Mouse (Mus musculus): Measurements from ENCODE around the gene Clpsl2. TPM values are rescaled to one million over a fixed set of nuclear protein-coding genes. Genes with fewer than 3 reads are reported as not detected.

Gene Clpsl2
- polyA plus RNA-seq, 1 experiment from 2014 or later, result not detected

DNA sequence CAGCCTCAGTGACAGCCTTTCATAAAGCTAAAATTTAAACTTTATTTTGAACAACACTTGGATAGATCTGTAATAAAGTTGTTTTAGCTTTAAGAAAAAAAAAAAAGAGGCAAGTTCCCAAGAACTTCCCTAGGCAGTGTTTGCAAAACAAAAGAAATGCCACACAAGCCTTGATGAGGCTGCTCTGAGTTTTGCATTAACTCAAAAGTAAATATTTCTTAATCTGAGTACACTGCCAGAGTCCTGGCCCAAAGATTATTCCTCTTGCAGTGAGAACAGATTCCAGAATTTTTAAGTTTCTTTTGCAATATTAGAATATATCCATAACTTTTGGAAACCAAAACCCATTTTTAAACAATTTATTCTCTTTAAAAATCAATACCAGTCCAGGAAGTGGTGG, 16.0 kb downstream of the Clpsl2 start:
- ATAC-seq (ENCODE audit: low read depth), result no peak
- Histone ChIP-seq H3K4me3 (ENCODE audit: low read depth, low read length) (no peak overlapping the region), H3K27ac (ENCODE audit: low read depth, low read length) (no peak overlapping the region), H3K9ac (replicated peaks; ENCODE audit: low read depth, low read length) (no peak overlapping the region), H3K4me1 (ENCODE audit: control insufficient read depth, insufficient read depth, low read length) (no peaks in the 10 kb centered on the region), H3K9me3 (ENCODE audit: control insufficient read depth, low read length) (no peaks in the 10 kb centered on the region), H3K27me3 (ENCODE audit: control insufficient read depth, insufficient read depth, low read length) (no peaks in the 10 kb centered on the region), H3K36me3 (ENCODE audit: control insufficient read depth, insufficient read depth, low read length) (no peaks in the 10 kb centered on the region), H3K4me2 (ENCODE audit: low read depth, low read length) (no peak overlapping the region)

GRCm38 (mm10) chr17:28567541-28567940, 18.3 kb downstream of the Clpsl2 start:
- no peak for ATAC-seq (ENCODE audit: low read depth)
- Histone ChIP-seq H3K27me3 (ENCODE audit: control insufficient read depth, insufficient read depth, low read length) (no peaks in the 10 kb centered on the region), H3K27ac (ENCODE audit: low read depth, low read length) (no peak overlapping the region), H3K4me2 (ENCODE audit: low read depth, low read length) (no peak overlapping the region), H3K9ac (replicated peaks; ENCODE audit: low read depth, low read length) (no peak overlapping the region), H3K9me3 (ENCODE audit: control insufficient read depth, low read length) (no peaks in the 10 kb centered on the region), H3K36me3 (ENCODE audit: control insufficient read depth, insufficient read depth, low read length) (no peaks in the 10 kb centered on the region), H3K4me3 (ENCODE audit: low read depth, low read length) (no peak overlapping the region), H3K4me1 (ENCODE audit: control insufficient read depth, insufficient read depth, low read length) (no peaks in the 10 kb centered on the region)
- 34% methylated on average over 3 of the region's 3 CpGs for WGBS

- Histone ChIP-seq H3K9me3 (ENCODE audit: control insufficient read depth, low read length) (no peaks in the 10 kb centered on the region), H3K27me3 (ENCODE audit: control insufficient read depth, insufficient read depth, low read length) (no peaks in the 10 kb centered on the region), H3K27ac (ENCODE audit: low read depth, low read length) (no peak overlapping the region), H3K36me3 (ENCODE audit: control insufficient read depth, insufficient read depth, low read length) (no peaks in the 10 kb centered on the region), H3K4me1 (ENCODE audit: control insufficient read depth, insufficient read depth, low read length) (peaks cover 6% of the 10 kb centered on the region; the same call in 1 of the 2 replicates), H3K4me3 (ENCODE audit: low read depth, low read length) (no peak overlapping the region), H3K9ac (replicated peaks; ENCODE audit: low read depth, low read length) (no peak overlapping the region), H3K4me2 (ENCODE audit: low read depth, low read length) (no peak overlapping the region)
- ATAC-seq (ENCODE audit: low read depth), result no peak
- WGBS, result 84% methylated on average over 3 of the region's 3 CpGs
Observed at GRCm38 (mm10) chr17:28571868-28572267, 22.7 kb downstream of the Clpsl2 start.

DNA sequence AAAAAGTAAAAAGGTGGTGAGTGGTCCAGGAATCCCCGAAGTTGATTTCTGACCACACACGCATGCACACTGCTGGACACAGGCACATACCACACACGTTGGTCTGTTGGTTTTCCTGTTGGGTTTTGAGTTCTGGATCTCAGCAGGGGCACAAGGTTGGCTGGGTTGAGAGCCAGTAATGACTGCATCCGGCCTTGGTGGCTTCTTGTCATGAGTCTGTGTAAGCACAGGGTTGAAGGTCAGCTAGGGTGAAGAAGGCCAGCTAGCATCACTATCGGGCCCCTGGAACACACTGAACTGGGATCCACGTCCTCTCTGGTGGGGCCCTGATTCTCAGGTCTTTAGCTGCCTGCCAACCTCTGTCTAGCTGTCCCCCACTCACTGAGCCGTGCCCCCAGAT, 23.3 kb downstream of the Clpsl2 start:
- H3K9ac ChIP-seq (replicated peaks; ENCODE audit: low read depth, low read length), result no peak overlapping the region
- ATAC-seq (ENCODE audit: low read depth), result no peak
- no peaks in the 10 kb centered on the region for H3K9me3 ChIP-seq (ENCODE audit: control insufficient read depth, low read length)
- H3K36me3 ChIP-seq (ENCODE audit: control insufficient read depth, insufficient read depth, low read length), result no peaks in the 10 kb centered on the region
- no peak overlapping the region for H3K27ac ChIP-seq (ENCODE audit: low read depth, low read length)
- WGBS, result 82% methylated on average over 7 of the region's 7 CpGs
- no peaks in the 10 kb centered on the region for H3K27me3 ChIP-seq (ENCODE audit: control insufficient read depth, insufficient read depth, low read length)
- H3K4me1 ChIP-seq (ENCODE audit: control insufficient read depth, insufficient read depth, low read length), result peaks cover 6% of the 10 kb centered on the region; the same call in 1 of the 2 replicates
- no peak overlapping the region for H3K4me3 ChIP-seq (ENCODE audit: low read depth, low read length)
- H3K4me2 ChIP-seq (ENCODE audit: low read depth, low read length), result no peak overlapping the region

GRCm38 (mm10) chr17:28572941-28573340, 23.7 kb downstream of the Clpsl2 start:
- 86% methylated on average over 6 of the region's 6 CpGs for WGBS
- Histone ChIP-seq H3K9me3 (ENCODE audit: control insufficient read depth, low read length) (no peaks in the 10 kb centered on the region), H3K4me2 (ENCODE audit: low read depth, low read length) (no peak overlapping the region), H3K9ac (replicated peaks; ENCODE audit: low read depth, low read length) (no peak overlapping the region), H3K36me3 (ENCODE audit: control insufficient read depth, insufficient read depth, low read length) (no peaks in the 10 kb centered on the region), H3K27ac (ENCODE audit: low read depth, low read length) (no peak overlapping the region), H3K4me3 (ENCODE audit: low read depth, low read length) (no peak overlapping the region), H3K4me1 (ENCODE audit: control insufficient read depth, insufficient read depth, low read length) (peaks cover 6% of the 10 kb centered on the region; the same call in 1 of the 2 replicates), H3K27me3 (ENCODE audit: control insufficient read depth, insufficient read depth, low read length) (no peaks in the 10 kb centered on the region)
- ATAC-seq (ENCODE audit: low read depth), result no peak

- no peak within 1 kb of the TSS for H3K27ac ChIP-seq (ENCODE audit: low read depth, low read length)
- H3K9ac ChIP-seq (replicated peaks; ENCODE audit: low read depth, low read length), result peak within 1 kb of the TSS; percentile 39
- ATAC-seq (ENCODE audit: low read depth), result peak; percentile 71
- H3K4me2 ChIP-seq (ENCODE audit: low read depth, low read length), result peak within 1 kb of the TSS; percentile 65
- 15% methylated on average over 50 of the region's 50 CpGs for WGBS
- H3K27me3 ChIP-seq (ENCODE audit: control insufficient read depth, insufficient read depth, low read length), result no peaks in the 10 kb centered on the region
- no peaks in the 10 kb centered on the region for H3K36me3 ChIP-seq (ENCODE audit: control insufficient read depth, insufficient read depth, low read length)
- no peaks in the 10 kb centered on the region for H3K9me3 ChIP-seq (ENCODE audit: control insufficient read depth, low read length)
- H3K4me1 ChIP-seq (ENCODE audit: control insufficient read depth, insufficient read depth, low read length), result peaks cover 6% of the 10 kb centered on the region; the same call in 1 of the 2 replicates
- peak within 1 kb of the TSS; percentile 31 for H3K4me3 ChIP-seq (ENCODE audit: low read depth, low read length)
Observed at GRCm38 (mm10) chr17:28575244-28576125, 26.3 kb downstream of the Clpsl2 start, which contains the start of gene Lhfpl5. TSS of gene Lhfpl5 (plus strand) at chr17:28575641.

GRCm38 (mm10) chr17:28580396-28580795, 31.2 kb downstream of the Clpsl2 start:
- Histone ChIP-seq H3K9me3 (ENCODE audit: control insufficient read depth, low read length) (no peaks in the 10 kb centered on the region), H3K36me3 (ENCODE audit: control insufficient read depth, insufficient read depth, low read length) (no peaks in the 10 kb centered on the region), H3K4me3 (ENCODE audit: low read depth, low read length) (no peak overlapping the region), H3K27ac (ENCODE audit: low read depth, low read length) (no peak overlapping the region), H3K9ac (replicated peaks; ENCODE audit: low read depth, low read length) (no peak overlapping the region), H3K4me1 (ENCODE audit: control insufficient read depth, insufficient read depth, low read length) (peaks cover 5% of the 10 kb centered on the region; the same call in 1 of the 2 replicates), H3K27me3 (ENCODE audit: control insufficient read depth, insufficient read depth, low read length) (no peaks in the 10 kb centered on the region), H3K4me2 (ENCODE audit: low read depth, low read length) (no peak overlapping the region)
- no peak for ATAC-seq (ENCODE audit: low read depth)
- whole genome bisulfite sequencing, result 3% methylated on average over 9 of the region's 9 CpGs

DNA sequence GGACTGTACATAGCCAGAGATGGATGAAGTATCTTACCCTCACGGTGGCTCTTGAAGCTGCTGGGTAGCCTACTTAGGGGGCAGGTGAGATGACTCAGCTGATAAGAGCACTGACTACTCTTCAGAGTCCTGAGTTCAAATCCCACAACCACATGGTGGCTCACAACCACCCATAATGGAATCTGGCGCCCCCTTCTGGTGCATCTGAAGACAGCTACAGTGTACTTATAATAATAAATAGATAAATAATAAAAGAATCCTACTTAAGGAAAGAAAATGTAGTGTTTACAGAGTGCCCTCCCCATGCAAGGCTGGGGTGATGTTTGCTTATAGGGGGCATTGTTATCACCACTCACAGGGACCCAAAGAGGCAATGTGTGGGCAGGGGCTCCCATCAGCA, 31.8 kb downstream of the Clpsl2 start:
- Histone ChIP-seq H3K4me3 (ENCODE audit: low read depth, low read length) (no peak overlapping the region), H3K9ac (replicated peaks; ENCODE audit: low read depth, low read length) (no peak overlapping the region), H3K36me3 (ENCODE audit: control insufficient read depth, insufficient read depth, low read length) (no peaks in the 10 kb centered on the region), H3K27ac (ENCODE audit: low read depth, low read length) (no peak overlapping the region), H3K4me1 (ENCODE audit: control insufficient read depth, insufficient read depth, low read length) (no peaks in the 10 kb centered on the region; the same call in 1 of the 2 replicates), H3K4me2 (ENCODE audit: low read depth, low read length) (no peak overlapping the region), H3K9me3 (ENCODE audit: control insufficient read depth, low read length) (no peaks in the 10 kb centered on the region), H3K27me3 (ENCODE audit: control insufficient read depth, insufficient read depth, low read length) (no peaks in the 10 kb centered on the region)
- ATAC-seq (ENCODE audit: low read depth), result no peak
- 61% methylated on average over 2 of the region's 2 CpGs for WGBS

GRCm38 (mm10) chr17:28586509-28586908, 37.3 kb downstream of the Clpsl2 start:
- Histone ChIP-seq H3K27me3 (ENCODE audit: control insufficient read depth, insufficient read depth, low read length) (no peaks in the 10 kb centered on the region), H3K9me3 (ENCODE audit: control insufficient read depth, low read length) (no peaks in the 10 kb centered on the region), H3K27ac (ENCODE audit: low read depth, low read length) (no peak overlapping the region), H3K9ac (replicated peaks; ENCODE audit: low read depth, low read length) (no peak overlapping the region), H3K36me3 (ENCODE audit: control insufficient read depth, insufficient read depth, low read length) (peaks cover 31% of the 10 kb centered on the region), H3K4me3 (ENCODE audit: low read depth, low read length) (no peak overlapping the region), H3K4me1 (ENCODE audit: control insufficient read depth, insufficient read depth, low read length) (no peaks in the 10 kb centered on the region), H3K4me2 (ENCODE audit: low read depth, low read length) (no peak overlapping the region)
- 90% methylated on average over 3 of the region's 3 CpGs for WGBS
- no peak for ATAC-seq (ENCODE audit: low read depth)

Data from neural tube, embryonic 14.5 days (tissue).